Mouse (Mus musculus): ENCODE data around the gene Was.
"Not testable (repeated sequence)": the region's sequence is repeated elsewhere in the genome, so short reads cannot be mapped to it uniquely, and the experiment has no call there.

The Was gene

GRCm38 (mm10) chrX:8074430-8075014, 15.8 kb downstream of the Was start, which contains the start of gene Suv39h1:
TSS of gene Suv39h1 (minus strand) at chrX:8074760.
- peak; percentile 70 for DNase-seq (ENCODE audit: low spot score)

- DNase-seq (ENCODE audit: low spot score), result peak; percentile 7
Observed at GRCm38 (mm10) chrX:8073881-8074429, 16.3 kb downstream of the Was start.

- no peak for DNase-seq (ENCODE audit: low spot score)
Observed at GRCm38 (mm10) chrX:8069166-8069565, 21.1 kb downstream of the Was start.

- not testable (repeated sequence) for DNase-seq (ENCODE audit: low spot score)
Observed at GRCm38 (mm10) chrX:8051044-8051781, 39.1 kb downstream of the Was start.

DNA sequence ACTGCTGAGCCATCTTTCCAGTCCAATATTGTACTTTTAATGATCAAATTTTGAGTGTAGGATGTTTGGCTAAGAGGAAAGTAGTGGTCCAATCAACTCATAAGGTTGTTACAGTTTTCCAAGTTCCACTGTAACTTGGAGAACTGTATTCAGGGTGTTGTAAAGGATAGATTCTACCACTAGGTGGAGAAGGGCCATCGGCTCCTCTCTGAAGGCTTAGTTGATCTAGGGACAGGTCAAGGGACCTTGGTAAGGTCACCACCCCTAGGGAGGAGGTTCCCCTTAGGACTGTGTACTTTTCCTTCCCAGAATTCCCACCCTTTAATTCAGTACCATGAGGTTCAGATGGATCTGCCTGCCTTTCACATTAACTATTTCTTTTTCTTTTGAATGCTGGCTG, 57.3 kb downstream of the Was start:
- no peak for DNase-seq (ENCODE audit: low spot score)

All from urinary bladder, postnatal 25 days (tissue).